Mouse (Mus musculus) heart, adult 11 months (tissue): ENCODE data around the gene Rbfox3.

Experiments used
- DNase-seq: peaks from one replicate; pipeline ENCODE4 v3.0.0; 2022

The Rbfox3 gene

GRCm38 (mm10) chr11:118652401-118653240 is 258.8 kb downstream of the Rbfox3 start:
- DNase-seq = no peak

- peak; percentile 90 for DNase-seq
Observed at GRCm38 (mm10) chr11:118648369-118648768, 263.0 kb downstream of the Rbfox3 start.

- no peak for DNase-seq
Observed at GRCm38 (mm10) chr11:118646864-118647263, 264.5 kb downstream of the Rbfox3 start.

GRCm38 (mm10) chr11:118645158-118645557 is 266.2 kb downstream of the Rbfox3 start:
- DNase-seq = no peak

- no peak for DNase-seq
Observed at GRCm38 (mm10) chr11:118640706-118641105, 270.7 kb downstream of the Rbfox3 start.

GRCm38 (mm10) chr11:118637718-118638117 is 273.7 kb downstream of the Rbfox3 start:
- DNase-seq = no peak

GRCm38 (mm10) chr11:118634647-118635046 is 276.8 kb downstream of the Rbfox3 start:
- no peak for DNase-seq

GRCm38 (mm10) chr11:118629718-118630117 is 281.7 kb downstream of the Rbfox3 start:
- DNase-seq = no peak

GRCm38 (mm10) chr11:118627541-118627940 is 283.9 kb downstream of the Rbfox3 start:
- no peak for DNase-seq

- DNase-seq = no peak
Observed at GRCm38 (mm10) chr11:118620869-118621268, 290.5 kb downstream of the Rbfox3 start.

- no peak for DNase-seq
Observed at GRCm38 (mm10) chr11:118614126-118614525, 297.3 kb downstream of the Rbfox3 start.

GRCm38 (mm10) chr11:118610128-118610527 is 301.3 kb downstream of the Rbfox3 start:
- DNase-seq = no peak

GRCm38 (mm10) chr11:118609236-118610000 is 302.0 kb downstream of the Rbfox3 start:
- no peak for DNase-seq

GRCm38 (mm10) chr11:118607927-118608326 is 303.5 kb downstream of the Rbfox3 start:
- DNase-seq = no peak

GRCm38 (mm10) chr11:118605570-118605969 is 305.8 kb downstream of the Rbfox3 start:
- no peak for DNase-seq

- DNase-seq = no peak
Observed at GRCm38 (mm10) chr11:118604206-118604605, 307.2 kb downstream of the Rbfox3 start.

GRCm38 (mm10) chr11:118603126-118603525 is 308.3 kb downstream of the Rbfox3 start:
- DNase-seq = no peak

GRCm38 (mm10) chr11:118601484-118601883 is 309.9 kb downstream of the Rbfox3 start:
- DNase-seq = no peak

GRCm38 (mm10) chr11:118600168-118600567 is 311.2 kb downstream of the Rbfox3 start:
- no peak for DNase-seq

GRCm38 (mm10) chr11:118598726-118599125 is 312.7 kb downstream of the Rbfox3 start:
- DNase-seq = no peak

GRCm38 (mm10) chr11:118584826-118585225 is 326.6 kb downstream of the Rbfox3 start:
- DNase-seq = no peak

GRCm38 (mm10) chr11:118583989-118584388 is 327.4 kb downstream of the Rbfox3 start:
- no peak for DNase-seq

GRCm38 (mm10) chr11:118583573-118583972 is 327.8 kb downstream of the Rbfox3 start:
- DNase-seq = no peak

GRCm38 (mm10) chr11:118581019-118581418 is 330.4 kb downstream of the Rbfox3 start:
- no peak for DNase-seq
